Mouse (Mus musculus) heart, embryonic 11.5 days (tissue): Measurements from ENCODE around the gene Tcp11l1. TPM values are rescaled to one million over a fixed set of nuclear protein-coding genes. Genes with fewer than 3 reads are reported as not detected.
A peak's percentile ranks its signal among the peaks of the same experiment; 100 is the strongest.

Source experiments
- ATAC-seq: fragments of 200-750 bp; cut with Nextera tagmentation; replicated peaks from 2 replicates; pipeline ENCODE4 v1.8.0; 2017; ENCODE audit warnings: moderate library complexity; ENCODE audit not compliant: insufficient number of reproducible peaks, low FRiP score, low TSS enrichment
- H3K27ac ChIP-seq: fragments of 300-500 bp; sonication (generic); 2 replicates; pipeline ENCODE4 v1.5.1; 2014; ENCODE audit warnings: mild to moderate bottlenecking, low read depth, low read length
- H3K27me3 ChIP-seq: fragments of 300-500 bp; sonication (generic); 2 replicates; pipeline ENCODE4 v1.6.1; 2014; ENCODE audit warnings: mild to moderate bottlenecking, low read length, mixed read lengths; ENCODE audit not compliant: control insufficient read depth, insufficient read depth
- H3K36me3 ChIP-seq: fragments of 300-500 bp; sonication (generic); 2 replicates; pipeline ENCODE4 v1.6.1; 2014; ENCODE audit warnings: mild to moderate bottlenecking, low read length, moderate library complexity, mixed read lengths; ENCODE audit not compliant: control insufficient read depth, insufficient read depth
- H3K4me1 ChIP-seq: fragments of 300-500 bp; sonication (generic); 2 replicates; pipeline ENCODE4 v1.6.1; 2014; ENCODE audit warnings: low read length; ENCODE audit not compliant: control insufficient read depth, insufficient read depth
- H3K4me2 ChIP-seq: fragments of 300-500 bp; sonication (generic); 2 replicates; pipeline ENCODE4 v1.6.1; 2014; ENCODE audit warnings: mild to moderate bottlenecking, moderate library complexity
- H3K4me3 ChIP-seq: fragments of 300-500 bp; sonication (generic); 2 replicates; pipeline ENCODE4 v1.5.1; 2014; ENCODE audit warnings: low read depth, low read length
- H3K9ac ChIP-seq: fragments of 300-500 bp; sonication (generic); 2 replicates; pipeline ENCODE4 v1.6.1; 2014; ENCODE audit warnings: mild to moderate bottlenecking, low read depth, low read length, moderate library complexity
- H3K9me3 ChIP-seq: fragments of 300-500 bp; sonication (generic); replicated peaks from 2 replicates; pipeline ENCODE4 v1.6.1; 2016; ENCODE audit warnings: low read length; ENCODE audit not compliant: control insufficient read depth
- WGBS: fragments of 180-500 bp; shearing (Covaris S2); extraction: QIAGEN DNeasy Blood & Tissue Kit; methylation state at CpG from one replicate; pipeline ENCODE4 v1.1.7; 2014; ENCODE audit not compliant: insufficient replicate concordance; 5-methylcytosine and 5-hydroxymethylcytosine counted together
- polyA plus RNA-seq: library from polyadenylated mRNA; unstranded; fragments of >200 nt; fragmentation: Nextera tagmentation; extraction: Ambion mirVana; gene quantifications from 2 replicates; pipeline ENCODE4 v1.2.1, GENCODE M21; 2014

Gene Tcp11l1
- 32.5 and 36.0 TPM in 2 replicates for polyA plus RNA-seq

DNA sequence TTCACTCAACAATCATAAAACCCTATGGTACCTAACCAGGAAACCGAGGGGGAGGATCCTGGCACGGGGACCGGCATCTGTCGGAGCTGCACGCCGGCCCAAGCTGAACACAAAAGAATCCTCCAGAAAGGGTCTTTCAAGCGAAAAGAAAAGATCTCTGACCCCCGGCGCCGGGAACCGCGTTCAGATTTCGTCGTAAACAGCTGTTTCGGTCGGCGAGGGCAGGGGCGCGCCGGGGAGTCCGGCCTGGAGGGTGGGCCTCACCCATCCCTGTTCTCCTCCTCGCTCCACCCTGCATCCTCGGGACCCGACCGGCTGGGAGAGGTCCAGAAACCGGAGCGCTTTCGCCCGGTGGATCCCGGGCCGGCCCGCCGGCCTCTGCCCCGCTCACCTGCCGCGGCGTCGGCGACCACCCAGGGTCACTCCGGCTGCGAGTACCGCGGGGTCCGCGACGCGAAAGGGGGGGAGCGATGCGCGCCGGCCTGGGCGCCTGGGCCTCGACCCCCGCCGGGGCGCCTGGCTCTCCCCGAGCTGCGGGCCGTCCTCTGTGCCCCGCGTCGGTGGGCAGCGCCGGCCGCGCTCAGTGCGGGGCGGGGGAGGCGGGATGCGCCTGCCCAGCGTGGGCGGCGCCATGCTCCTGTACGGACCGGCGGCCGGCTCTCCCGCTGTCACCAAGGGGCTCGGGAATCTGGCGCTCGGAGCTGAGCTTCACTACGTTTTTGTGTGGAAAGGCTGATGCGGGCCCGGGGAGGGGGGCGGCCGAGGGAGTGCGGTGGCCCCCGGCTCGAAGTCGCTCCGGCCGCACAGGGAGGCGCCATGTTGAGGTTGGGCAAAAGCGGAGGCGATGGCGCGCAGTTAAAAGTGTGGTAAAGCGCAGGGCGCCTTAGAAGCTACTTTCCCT lies at the start of gene Tcp11l1:
Tcp11l1 (minus strand) TSS at position 585 of the 901 bp plus-strand sequence.
- H3K27me3 ChIP-seq, result no peaks in the 10 kb centered on the region
- peak within 1 kb of the TSS; percentile 83 for H3K4me2 ChIP-seq
- peak; percentile 73 for ATAC-seq
- 0 out of 2 replicates have a peak within 1 kb of the TSS, but pooled peaks have one; percentile 46 for H3K27ac ChIP-seq
- H3K36me3 ChIP-seq, result no peaks in the 10 kb centered on the region
- H3K9ac ChIP-seq, result peak within 1 kb of the TSS; percentile 86
- 0 out of 2 replicates have a peak, but pooled peaks cover 2% of the 10 kb centered on the region for H3K4me1 ChIP-seq
- H3K4me3 ChIP-seq, result peak within 1 kb of the TSS; percentile 87
- no peaks in the 10 kb centered on the region for H3K9me3 ChIP-seq
- WGBS, result under 1% methylated on average over 78 of the region's 99 CpGs

DNA sequence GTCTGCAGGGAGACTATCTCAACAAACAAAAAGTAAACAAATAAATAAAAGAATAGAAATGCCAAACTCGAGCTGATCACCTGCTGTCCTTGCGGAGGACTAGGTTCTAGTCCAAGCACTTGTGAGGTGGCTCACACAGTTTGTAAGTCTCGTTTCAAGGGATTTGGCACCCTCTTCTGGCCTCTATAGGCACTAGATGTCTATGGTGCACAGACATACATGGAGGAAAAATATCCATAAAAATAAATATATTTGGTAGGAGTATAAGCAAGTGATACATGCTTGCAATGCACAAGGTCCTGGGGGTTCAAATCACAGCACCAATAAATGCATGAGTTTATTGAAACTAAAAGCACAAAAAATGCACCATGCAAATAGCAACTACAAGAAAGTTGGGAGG lies 38.6 kb upstream of the Tcp11l1 start:
- no peaks in the 10 kb centered on the region for H3K4me1 ChIP-seq
- H3K4me2 ChIP-seq, result no peak overlapping the region
- H3K4me3 ChIP-seq, result no peak overlapping the region
- no peaks in the 10 kb centered on the region for H3K9me3 ChIP-seq
- ATAC-seq, result no peak
- no peaks in the 10 kb centered on the region for H3K27me3 ChIP-seq
- H3K9ac ChIP-seq, result no peak overlapping the region
- WGBS, result 48% methylated on average over 3 of the region's 3 CpGs
- H3K27ac ChIP-seq, result no peak overlapping the region
- no peaks in the 10 kb centered on the region for H3K36me3 ChIP-seq

DNA sequence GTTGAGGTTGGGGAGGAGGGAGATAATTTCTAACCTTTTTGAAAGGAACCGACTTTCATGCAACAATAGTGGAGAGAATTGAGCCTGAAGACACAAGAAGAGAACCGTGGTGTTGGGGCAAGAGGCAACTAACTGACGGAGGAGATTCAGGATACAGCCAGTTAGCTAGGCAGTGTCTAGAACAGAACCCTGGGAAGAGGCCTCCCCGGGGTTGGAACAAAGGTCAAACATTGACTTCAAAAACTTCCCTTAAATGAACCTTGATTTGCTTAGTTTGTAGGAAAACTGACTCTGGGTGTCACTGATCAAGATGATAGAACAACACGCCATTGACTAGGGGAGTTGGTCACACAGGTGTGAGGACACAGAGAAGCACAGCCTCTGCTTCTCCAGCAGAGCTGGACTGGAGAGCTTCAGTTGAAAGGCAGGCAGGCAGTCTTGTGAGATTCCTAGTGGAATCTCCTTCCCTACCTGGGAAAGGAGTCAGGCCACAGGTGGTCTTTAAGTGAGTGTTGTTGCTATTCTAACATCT lies 36.7 kb upstream of the Tcp11l1 start:
- H3K36me3 ChIP-seq, result no peaks in the 10 kb centered on the region
- WGBS, result 77% methylated on average over 5 of the region's 5 CpGs
- H3K4me3 ChIP-seq, result no peak overlapping the region
- no peak overlapping the region for H3K9ac ChIP-seq
- H3K4me2 ChIP-seq, result no peak overlapping the region
- no peaks in the 10 kb centered on the region for H3K4me1 ChIP-seq
- no peak for ATAC-seq
- H3K27ac ChIP-seq, result no peak overlapping the region
- no peaks in the 10 kb centered on the region for H3K27me3 ChIP-seq
- H3K9me3 ChIP-seq, result no peaks in the 10 kb centered on the region

DNA sequence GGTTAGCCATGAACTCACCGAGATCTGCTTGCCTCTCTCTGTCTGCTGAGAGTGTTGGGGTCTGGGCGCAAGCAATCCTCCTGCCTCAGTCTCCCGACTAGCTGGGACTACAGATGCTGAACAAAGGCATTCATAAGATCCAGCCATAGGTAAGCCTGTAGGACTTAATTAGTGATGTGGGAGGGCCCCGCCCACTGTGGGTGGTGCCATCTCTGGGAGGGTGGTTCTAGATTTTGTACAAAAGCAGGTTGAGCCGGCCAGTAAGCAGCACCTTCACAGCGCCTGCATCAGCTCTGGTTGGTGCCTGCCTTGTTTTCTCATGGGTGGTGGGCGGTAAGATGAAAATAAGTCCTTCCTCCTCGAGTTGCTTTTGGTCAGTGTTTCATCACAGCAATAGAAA lies 34.3 kb upstream of the Tcp11l1 start:
- Histone ChIP-seq H3K9me3 (no peaks in the 10 kb centered on the region), H3K9ac (no peak overlapping the region), H3K4me2 (no peak overlapping the region), H3K27ac (no peak overlapping the region), H3K4me1 (0 out of 2 replicates have a peak, but pooled peaks cover 4% of the 10 kb centered on the region), H3K27me3 (0 out of 2 replicates have a peak, but pooled peaks cover 2% of the 10 kb centered on the region), H3K4me3 (no peak overlapping the region), H3K36me3 (no peaks in the 10 kb centered on the region)
- no peak for ATAC-seq
- 44% methylated on average over 8 of the region's 8 CpGs for WGBS

DNA sequence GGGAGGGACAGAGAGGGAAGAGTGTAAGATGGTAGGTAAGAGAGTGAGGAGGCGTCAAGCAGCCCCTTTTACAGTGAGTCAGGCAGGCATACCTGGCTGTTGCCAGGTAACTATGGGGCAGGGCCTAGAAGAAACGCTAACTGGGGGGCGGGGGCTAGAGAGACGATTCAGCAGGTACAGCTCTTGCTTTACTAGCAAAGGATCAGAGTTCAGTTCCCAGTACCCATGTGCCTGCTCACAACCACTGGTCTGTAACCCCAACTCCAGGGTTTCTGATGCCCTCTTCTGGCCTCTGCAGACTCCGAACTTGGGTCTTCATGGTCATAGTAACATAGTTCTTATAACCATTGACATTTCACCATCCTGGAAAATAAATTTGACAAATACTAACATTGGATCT lies 32.0 kb upstream of the Tcp11l1 start:
- Histone ChIP-seq H3K4me2 (no peak overlapping the region), H3K27me3 (0 out of 2 replicates have a peak, but pooled peaks cover 2% of the 10 kb centered on the region), H3K9ac (no peak overlapping the region), H3K36me3 (no peaks in the 10 kb centered on the region), H3K27ac (no peak overlapping the region), H3K4me3 (no peak overlapping the region), H3K9me3 (no peaks in the 10 kb centered on the region), H3K4me1 (0 out of 2 replicates have a peak, but pooled peaks cover 4% of the 10 kb centered on the region)
- 45% methylated on average over 5 of the region's 5 CpGs for WGBS
- no peak for ATAC-seq

DNA sequence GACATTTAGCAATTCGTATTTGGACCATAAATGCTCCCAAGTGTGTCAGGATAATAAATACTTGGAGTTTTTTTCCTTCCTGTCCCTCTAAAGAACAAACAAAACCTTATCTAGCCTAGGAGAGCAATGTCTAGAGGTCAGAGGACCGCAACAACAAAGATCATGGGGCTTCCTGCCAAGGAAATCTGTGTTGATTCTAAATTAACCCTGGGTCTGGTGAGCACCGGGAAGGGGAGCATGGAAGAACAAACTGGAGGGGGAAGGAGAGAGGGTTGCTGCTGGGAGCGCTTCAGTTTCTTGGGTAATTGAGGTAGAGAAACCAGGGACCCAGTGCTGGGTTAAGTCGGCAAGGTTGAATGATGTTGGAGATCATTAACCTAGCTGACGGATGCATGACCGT lies 31.2 kb upstream of the Tcp11l1 start:
- ATAC-seq, result no peak
- H3K27me3 ChIP-seq, result 0 out of 2 replicates have a peak, but pooled peaks cover 2% of the 10 kb centered on the region
- 9% methylated on average over 7 of the region's 7 CpGs for WGBS
- H3K4me3 ChIP-seq, result peak overlapping the region; percentile 80
- H3K9ac ChIP-seq, result no peak overlapping the region; the same call in 1 of the 2 replicates
- H3K36me3 ChIP-seq, result no peaks in the 10 kb centered on the region
- H3K4me1 ChIP-seq, result 0 out of 2 replicates have a peak, but pooled peaks cover 4% of the 10 kb centered on the region
- no peaks in the 10 kb centered on the region for H3K9me3 ChIP-seq
- H3K27ac ChIP-seq, result no peak overlapping the region
- peak overlapping the region; percentile 96 for H3K4me2 ChIP-seq

DNA sequence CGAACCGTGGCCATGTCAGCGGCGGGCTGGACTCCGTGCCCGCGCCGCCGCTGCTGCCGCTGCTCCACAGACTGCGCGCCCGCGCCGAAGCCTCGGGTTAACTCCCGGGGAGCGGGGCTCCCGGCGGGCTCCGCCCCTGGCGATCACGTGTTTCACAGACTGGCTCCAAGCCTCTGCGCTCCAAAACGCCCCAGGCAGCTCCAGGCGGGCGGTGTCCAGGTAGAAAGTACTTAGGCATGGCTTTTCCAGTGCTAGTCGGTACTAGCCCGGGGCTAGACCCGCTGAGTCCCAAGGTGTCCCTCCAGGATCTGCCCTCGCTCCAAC lies 30.7 kb upstream of the Tcp11l1 start, which contains the start of gene Depdc7:
Depdc7 (minus strand) TSS at position 138 of the 324 bp plus-strand sequence.
- Histone ChIP-seq H3K4me3 (peak within 1 kb of the TSS; percentile 80), H3K4me2 (peak within 1 kb of the TSS; percentile 96), H3K27me3 (0 out of 2 replicates have a peak, but pooled peaks cover 2% of the 10 kb centered on the region), H3K9ac (peak within 1 kb of the TSS; percentile 83), H3K27ac (no peak within 1 kb of the TSS), H3K4me1 (0 out of 2 replicates have a peak, but pooled peaks cover 4% of the 10 kb centered on the region), H3K36me3 (no peaks in the 10 kb centered on the region), H3K9me3 (no peaks in the 10 kb centered on the region)
- WGBS, result under 1% methylated on average over 31 of the region's 31 CpGs
- ATAC-seq, result peak; percentile 81

DNA sequence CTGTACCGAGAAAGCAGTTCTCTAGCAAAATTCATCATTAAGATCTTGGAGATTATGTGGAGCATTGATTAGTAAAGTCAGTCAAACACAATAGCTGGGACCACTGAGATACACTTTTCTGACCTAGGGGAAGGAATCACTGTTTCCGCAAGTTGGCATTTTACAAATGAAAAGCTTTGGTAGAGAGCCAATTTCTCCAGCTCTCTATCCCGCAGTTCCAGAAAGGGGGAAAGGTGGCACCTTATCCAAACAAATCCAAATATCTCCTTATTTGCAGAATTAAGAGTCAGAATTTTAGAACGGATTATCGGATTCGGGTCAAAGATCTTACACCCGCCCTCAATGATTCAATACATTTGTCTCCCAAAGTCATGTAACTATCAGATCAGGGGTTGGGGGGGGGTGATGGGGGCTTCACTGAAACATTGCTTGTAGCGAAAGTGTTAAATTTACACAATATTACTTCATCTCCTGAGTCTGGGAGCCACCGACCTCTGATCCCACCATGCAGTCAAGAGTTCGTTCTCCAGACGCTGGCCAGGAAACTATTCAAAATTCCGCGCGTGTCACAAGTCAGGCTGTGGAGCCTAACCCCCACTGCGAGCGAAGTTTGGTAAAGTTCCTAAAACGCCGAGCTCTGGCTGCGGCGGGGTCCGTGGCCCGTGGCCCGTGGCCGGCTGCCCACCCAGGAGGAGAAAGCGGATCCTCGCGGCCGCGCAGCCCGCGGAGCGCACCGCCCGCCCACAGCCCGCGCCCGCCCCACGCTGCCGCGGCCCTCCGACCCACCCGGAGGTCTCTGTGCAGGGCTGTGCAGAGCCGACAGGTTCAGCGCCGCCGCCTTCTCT lies 30.1 kb upstream of the Tcp11l1 start:
- Histone ChIP-seq H3K27me3 (0 out of 2 replicates have a peak, but pooled peaks cover 2% of the 10 kb centered on the region), H3K4me2 (peak overlapping the region; percentile 96), H3K9me3 (no peaks in the 10 kb centered on the region), H3K36me3 (no peaks in the 10 kb centered on the region), H3K9ac (peak overlapping the region; percentile 83), H3K4me3 (peak overlapping the region; percentile 80), H3K4me1 (0 out of 2 replicates have a peak, but pooled peaks cover 4% of the 10 kb centered on the region), H3K27ac (no peak overlapping the region)
- WGBS, result 5% methylated on average over 46 of the region's 46 CpGs
- peak; percentile 36; the same call in 1 of the 2 replicates for ATAC-seq
